Mouse (Mus musculus) erythroblast, adult 5-6 weeks (primary cell): ENCODE measurements around the gene Fchsd2. TPM values are rescaled to one million over a fixed set of nuclear protein-coding genes. Genes with fewer than 3 reads are reported as not detected.

ENCODE experiments used
- ATAC-seq: replicated peaks from 2 replicates; pipeline ENCODE4 v1.8.0; 2016; ENCODE audit warnings: moderate number of reproducible peaks, mild to moderate bottlenecking, moderate TSS enrichment, inconsistent platforms; ENCODE audit not compliant: poor library complexity, low FRiP score, severe bottlenecking
- total RNA-seq, 2 experiments: library from RNA; stranded (forward) in 1 of 2; stranded (reverse) in 1 of 2; fragments of 150-400 nt in 1 of 2; fragments of 200-764, 138-1000 nt in 1 of 2; gene quantifications; 2 replicates each; pipeline versions ENCODE4 v1.2.3 to v1.2.4; 2015 to 2017; ENCODE audit warnings: low replicate concordance in 2 of 2

Gene Fchsd2
- total RNA-seq, 2 experiments from 2014 or later = 6.7 to 12.8 TPM

DNA sequence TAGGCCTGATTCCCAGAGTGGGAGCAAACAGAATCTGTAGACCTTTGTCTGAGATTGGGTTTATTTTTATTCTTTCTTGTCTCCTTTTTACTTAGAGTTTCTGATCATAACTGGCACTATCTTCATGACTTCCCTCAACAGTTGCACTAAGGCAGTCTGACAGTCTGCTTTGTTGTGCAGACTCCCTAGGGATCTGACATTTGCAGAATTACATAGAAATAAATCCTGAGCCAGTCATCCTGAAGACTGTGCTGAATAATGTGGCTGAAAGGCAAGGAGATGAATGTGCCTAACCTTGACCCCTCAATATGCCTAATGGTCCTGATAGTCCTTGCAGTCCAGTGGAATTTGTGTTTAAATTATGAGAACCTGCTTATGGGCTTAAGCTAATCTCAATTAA, 170.8 kb downstream of the Fchsd2 start:
- ATAC-seq = no peak

DNA sequence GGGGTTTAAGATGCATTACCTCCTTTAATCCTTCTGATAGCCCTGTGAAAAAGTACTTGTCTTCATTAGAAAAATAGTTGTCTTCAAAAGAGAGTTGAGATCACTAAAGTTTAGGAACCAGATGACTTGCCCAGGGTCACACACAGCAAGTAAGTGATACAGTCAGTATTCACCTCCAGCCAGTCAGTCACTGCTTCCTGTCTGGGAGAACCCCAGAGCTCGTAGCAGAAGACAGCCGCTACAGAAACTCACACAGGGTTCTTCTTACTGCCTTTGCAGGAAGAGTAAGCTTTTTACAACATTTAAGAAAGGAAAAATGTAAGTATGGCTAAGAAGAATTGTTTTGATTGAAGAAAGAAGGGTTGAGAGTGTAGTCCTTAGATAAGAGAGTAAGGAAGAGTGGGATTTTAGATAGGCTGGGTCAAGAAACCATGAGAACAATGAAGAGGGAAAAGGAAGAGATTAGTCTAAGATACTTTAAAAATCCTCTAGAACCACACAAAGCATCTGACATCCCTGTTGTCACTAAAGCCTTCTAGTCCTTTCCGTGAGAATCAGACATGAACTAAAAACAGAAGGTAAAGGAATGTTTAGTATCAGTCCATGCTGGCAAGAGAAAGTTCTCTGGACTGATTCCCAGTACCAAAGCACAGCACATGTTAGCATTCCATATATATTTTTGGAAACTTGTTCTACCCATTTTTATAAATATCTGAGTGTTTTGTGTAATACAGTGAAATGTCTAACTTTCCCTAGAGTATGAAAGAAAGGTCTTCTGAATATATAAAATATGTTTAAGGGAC, 175.0 kb downstream of the Fchsd2 start:
- no peak for ATAC-seq

DNA sequence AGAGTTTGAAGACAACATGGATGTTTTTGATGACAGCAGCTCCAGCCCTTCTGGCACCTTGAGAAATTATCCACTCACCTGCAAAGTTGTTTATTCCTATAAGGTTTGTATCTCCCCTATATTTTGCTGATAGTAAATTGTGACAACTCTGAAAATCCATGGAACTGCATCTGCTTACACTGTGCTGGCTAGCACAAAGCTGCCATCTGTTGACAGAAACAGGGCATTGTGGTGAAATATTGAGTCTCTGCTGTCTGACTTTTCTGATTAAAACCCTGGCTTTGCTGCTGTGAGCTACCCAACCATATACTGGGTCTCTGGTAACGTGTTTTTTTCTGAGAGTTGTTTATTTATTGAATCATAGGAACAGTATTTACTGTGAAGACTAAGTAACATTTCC, 178.9 kb downstream of the Fchsd2 start:
- ATAC-seq = no peak

DNA sequence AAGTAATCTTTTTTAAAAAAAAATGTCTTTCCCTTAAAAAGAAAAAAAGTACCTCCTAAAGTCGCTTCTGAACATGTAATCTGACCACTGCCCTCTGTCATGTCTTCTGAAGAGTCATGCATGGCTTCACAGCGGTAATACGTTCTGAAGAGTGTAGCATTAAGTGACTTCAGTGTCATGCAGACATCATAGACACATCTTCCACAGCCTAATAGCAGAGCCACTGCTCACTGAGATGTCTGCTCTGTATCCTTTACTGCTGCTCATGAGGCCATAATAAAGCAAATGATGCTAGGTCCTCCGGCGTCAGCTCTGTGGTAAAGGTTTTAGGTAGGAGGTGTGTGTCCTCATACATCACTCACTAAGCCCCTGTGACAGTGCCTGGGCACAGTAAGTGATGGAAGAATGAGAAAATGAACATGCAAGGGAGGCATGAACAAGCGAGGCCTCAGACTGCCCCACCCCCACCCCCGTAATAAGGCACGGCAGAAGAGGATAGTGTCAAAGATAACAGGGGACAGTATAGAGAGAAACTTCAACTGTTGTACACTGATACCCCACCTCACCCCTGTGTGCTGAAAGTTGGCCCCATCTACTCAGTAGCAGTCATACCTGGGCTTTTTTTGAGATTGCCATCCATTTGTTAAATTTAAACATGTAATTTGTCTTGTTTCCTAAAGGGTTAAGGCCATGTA, 179.9 kb downstream of the Fchsd2 start:
- no peak for ATAC-seq

DNA sequence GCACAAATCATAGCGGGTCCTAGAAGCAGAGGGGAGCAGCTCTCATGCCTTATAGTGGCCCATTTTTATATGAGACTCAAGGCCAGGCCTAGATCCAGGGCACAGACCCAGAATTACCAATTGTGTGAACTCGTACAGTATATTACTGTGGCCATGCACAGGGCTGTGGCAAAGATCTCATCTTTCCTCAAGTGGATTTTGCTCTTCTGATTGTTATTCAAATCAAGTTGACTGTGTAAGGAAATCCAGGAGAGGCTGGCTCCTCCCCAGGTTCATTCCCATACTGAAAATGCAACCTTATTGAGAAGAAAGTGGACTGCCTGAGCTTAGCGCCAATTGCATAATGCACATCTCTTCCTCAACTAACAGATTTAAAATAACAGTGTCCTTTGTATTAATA, 190.1 kb downstream of the Fchsd2 start:
- ATAC-seq = no peak

DNA sequence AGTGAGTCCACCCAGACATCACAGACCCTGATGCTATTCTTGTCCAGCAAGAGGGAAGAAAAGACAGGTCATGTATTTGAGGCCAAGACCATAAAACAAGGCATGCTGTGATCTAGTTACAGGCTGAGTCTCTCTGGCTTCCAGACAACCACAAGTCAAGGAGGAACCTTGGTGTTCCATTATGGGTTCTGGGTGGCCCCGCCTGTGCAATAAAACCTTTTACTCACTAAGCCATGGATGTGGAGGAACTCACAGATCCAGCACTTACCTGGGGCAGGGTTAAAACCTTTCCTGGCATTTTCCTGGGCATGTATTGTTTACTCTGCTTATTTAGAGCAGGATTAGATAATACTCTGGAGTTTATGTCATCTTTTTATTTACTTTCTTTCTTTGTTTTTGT, 191.8 kb downstream of the Fchsd2 start:
- ATAC-seq = no peak

DNA sequence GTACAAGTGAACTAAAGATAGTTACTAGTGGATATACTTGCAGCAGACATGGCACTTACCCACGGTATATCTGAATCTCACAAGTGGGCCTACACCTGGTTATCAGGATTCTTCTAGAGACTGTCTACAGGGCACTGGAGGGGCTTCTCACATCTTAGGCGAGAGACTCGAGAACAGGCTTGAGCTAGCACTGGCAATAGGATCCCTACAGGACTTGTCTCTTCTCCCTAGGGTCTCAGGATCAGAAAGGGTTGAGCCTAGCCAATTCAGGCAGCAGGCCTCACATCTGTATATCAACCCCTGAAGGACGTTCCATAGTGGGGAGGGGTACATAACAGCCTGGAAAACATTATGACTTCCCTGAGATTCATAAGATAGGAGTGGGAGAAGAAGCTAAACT, 194.2 kb downstream of the Fchsd2 start:
- no peak for ATAC-seq

DNA sequence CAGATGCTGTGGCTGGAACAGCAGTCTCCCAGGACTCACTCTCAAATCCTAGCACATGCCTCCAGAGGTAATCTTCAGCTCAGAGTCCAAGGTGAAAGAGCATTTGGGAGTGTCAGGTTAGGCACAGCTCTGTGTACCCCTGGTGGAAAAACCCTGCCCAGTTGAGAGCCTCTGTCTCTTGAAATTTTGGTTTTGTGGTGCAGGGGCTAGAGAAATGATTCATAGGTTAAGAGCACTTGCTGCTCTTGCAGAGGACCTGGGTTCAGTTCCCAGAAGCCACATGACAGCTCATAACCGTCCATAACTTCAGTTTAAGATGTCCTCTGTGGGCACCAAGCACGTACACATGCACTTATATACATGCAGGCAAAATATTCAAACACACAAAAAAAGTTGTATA, 195.2 kb downstream of the Fchsd2 start:
- no peak for ATAC-seq

DNA sequence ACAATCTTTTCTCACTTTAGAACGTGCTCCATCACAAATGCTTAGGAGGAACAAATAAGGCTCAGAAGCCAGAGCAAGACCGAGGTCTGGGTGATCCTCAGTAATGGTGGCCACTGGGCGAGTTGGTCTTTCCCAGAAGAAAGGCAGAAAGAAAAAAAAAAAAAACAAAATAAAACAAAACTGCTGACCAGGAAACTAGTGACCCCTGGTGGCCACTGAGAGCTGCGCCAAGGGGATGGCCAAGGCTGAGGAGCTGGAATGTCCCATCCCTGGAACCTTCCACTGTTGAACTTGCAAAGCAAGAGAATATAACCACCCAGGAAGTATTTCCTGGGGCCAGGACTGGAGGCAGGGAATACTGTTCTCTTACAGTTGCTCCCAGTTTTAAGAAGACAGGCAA, 195.8 kb downstream of the Fchsd2 start:
- ATAC-seq = 0 out of 2 replicates have a peak, but pooled peaks have one; percentile 59

DNA sequence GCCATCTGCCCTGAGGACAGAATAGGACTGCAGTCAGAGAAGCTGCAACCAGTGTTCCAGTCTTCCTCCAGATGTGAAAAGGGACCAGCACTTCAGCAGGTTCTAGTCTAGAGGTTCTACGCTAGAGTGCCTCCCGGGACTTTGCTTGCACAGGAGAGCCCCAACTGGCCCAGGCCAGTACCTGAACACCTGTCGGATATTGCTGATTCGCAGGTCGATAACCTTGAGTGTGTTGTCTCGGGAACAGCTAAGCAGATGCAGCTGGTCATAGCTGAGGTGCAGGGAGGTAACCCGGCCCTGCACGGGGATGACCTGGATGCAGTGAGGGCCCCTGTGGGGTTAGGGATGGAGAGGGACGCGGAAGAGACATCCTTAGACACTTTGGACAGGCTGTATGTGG, 197.7 kb downstream of the Fchsd2 start:
- no peak for ATAC-seq

DNA sequence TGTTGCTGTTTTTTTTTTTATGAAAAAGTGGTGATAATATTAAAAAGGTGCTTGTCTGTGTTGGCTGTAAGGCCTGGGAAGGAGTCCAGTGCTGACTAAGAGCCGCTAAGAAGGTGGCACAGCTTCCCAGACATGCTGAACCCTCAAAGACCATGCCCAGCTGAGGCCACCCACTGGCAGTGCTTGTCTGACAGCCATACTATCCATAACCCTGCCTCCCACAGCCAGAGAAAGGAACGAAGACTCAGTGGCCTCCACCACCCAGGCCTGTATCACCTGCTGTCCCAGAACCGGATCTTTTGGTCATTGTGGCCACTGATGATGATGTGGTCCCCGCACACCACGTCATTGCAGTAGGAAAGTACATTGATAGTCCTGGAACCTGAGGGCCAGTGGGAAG, 198.5 kb downstream of the Fchsd2 start:
- ATAC-seq = no peak

DNA sequence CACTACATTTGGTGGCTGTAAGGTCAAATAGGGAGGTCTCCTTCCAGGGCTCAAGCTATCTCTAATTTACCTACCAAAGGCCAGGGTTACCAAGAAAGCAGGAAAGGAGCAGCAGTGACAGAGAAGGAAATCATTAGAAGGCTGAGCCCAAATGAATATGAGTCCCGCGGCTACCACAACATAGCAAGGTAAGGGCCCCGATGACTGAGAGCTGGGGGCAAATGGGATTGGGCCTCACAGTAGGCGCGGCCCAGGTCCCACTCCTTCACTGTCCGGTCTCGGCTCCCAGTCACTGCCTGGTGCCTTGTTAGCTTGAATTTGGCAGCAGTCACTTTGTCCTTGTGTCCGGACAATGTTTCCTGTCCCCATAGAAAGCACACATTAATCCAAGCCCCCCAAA, 199.0 kb downstream of the Fchsd2 start:
- no peak for ATAC-seq

DNA sequence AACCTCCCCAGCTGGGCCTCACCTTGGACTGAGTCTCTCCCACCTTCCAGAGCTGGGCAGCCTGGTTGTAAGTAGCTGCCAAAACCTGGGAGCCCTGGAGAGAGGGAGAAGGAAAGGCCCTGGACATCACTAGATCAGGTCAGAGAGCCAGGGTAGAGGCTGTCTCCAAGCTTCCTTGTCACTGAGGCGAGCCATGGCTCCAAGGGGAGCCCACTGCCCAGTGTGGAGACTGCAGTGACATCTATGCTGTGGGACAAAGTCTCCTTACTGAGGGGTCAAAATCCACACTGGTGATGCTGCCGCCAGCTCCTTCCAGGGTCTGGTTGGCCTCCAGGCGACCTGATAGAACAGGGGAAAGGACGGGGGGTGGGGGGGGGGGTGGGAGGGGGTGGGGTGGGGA, 199.4 kb downstream of the Fchsd2 start:
- ATAC-seq = no peak

DNA sequence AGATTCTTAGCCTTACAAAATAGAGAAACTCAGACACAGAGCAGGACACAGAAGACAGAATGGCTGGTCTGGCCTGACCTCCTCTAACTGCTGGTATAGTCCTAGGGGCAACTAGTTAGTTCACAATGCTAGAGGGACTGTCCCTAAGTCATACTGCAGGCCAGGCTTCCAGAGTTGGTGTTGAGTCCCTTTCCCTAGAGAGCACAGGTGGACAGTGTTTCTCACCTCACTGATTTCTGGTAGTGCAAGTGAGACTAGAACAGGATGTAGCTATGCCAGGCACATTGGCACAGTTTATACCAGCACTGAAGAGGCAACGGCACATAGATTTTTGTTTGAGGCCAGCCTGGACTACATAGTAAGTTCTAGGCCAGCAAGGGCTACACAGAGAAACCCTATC, 200.0 kb downstream of the Fchsd2 start:
- no peak for ATAC-seq

DNA sequence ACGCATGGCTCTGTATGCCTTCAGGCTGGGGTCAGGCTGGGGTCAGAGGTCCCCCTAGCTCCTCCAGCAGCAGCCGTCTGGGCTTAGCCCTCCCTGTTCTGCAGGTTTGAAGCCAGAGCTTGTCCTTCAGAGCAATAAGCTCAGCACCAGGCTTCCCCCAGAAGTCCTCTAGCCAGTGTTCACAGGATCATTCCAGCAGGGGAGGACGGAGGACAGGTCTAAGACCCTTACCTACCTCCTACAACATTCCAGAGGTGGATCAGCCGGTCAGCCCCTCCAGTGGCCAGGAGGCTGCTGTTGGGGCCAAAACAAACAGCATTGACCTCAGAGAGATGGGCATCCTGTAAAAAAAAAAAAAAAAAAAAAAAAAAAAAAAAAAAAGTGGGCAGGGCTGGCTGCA, 200.5 kb downstream of the Fchsd2 start:
- no peak for ATAC-seq

DNA sequence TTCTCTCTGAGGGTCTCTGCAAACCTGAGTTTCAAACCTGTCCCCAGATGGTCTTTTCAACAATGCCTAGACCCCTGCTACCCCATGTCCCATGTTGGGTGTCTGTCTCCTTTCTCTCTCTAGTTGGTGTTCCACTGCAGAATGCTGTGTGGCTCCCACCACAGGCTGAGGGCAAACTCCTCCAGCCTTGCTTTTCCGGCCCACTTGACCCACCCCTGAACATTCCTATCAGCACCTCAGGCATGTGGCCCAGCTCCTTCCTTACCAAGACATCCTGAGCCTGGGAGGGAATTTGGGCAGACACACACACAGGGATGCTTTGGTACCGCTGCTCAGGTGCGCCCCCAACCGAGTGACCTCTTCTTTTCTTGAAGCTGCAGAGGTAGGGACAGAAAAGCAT, 200.9 kb downstream of the Fchsd2 start:
- ATAC-seq = no peak

DNA sequence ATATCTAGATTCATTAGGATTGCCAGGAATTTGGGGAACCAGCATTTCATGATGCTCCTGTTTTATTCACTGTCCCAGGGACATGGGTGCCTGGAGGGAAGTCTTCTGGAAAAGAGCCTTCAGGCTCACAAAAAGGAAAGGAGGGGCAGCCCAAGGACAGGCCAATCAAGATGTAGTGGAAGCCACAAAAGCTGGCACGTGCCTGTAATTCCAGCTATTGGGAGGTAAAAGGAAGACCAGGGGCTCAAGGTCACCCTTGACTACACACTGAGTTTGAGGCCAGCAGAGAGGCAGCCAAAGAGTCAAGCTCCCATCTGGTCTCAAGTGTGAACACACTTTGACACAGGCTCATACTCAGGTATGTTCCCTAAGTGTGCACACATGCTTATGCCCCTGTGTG, 202.8 kb downstream of the Fchsd2 start:
- ATAC-seq = no peak

DNA sequence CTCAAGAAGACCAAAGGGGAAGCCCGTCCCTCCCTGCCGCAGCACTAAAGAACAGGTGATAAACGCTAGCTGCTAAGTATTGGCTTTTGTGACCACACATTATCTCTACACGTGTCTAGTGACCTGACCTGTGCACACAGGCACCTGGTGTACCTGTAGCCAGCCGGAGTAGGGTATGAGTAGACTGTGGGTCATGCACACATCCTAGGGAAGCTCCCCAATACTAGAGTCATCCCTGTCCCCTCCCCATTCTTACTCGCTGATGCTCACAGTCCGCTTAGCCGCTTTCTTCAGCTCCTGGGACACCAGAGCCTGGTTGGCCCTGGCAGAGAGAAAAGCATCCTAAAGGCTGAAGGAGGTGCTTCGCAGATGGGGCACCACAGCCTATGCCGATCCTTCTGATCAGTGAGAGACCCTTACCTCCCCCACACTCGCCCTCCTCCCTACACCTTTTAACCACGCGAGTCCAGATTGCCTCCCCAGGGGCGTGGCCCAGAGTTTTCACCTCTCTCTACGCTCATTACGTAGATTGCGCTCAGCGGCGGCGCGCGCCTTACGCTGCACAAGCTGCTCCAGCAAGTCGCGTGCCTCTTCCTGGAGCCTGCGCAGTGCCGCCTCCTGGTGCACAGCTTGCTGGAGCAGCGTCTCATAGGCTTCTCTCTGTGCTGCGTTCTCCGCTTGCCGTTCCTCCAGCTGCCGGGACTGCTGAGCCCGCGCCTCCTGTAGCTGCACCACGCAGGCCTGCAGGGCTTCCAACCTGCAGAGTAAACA, 203.8 kb downstream of the Fchsd2 start:
- ATAC-seq = no peak

DNA sequence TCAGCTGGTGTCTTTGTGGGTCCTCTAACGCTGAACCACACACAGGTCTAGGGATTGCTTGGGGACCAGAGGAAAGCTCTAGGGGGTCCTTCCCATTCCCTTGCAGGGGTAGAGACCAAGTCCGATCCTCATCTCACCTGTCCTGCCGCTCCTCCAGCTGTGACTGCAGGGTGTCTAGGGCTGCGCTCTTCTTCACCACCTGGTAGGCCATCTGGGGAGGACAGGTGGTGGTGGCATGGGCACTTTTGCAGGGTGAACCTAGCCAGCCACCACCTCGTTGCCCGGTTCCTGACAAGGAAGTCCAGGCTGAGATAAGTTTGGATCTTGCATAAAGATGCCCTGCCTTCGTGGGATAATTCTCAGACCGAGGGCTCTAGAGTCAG, 204.4 kb downstream of the Fchsd2 start:
- no peak for ATAC-seq

DNA sequence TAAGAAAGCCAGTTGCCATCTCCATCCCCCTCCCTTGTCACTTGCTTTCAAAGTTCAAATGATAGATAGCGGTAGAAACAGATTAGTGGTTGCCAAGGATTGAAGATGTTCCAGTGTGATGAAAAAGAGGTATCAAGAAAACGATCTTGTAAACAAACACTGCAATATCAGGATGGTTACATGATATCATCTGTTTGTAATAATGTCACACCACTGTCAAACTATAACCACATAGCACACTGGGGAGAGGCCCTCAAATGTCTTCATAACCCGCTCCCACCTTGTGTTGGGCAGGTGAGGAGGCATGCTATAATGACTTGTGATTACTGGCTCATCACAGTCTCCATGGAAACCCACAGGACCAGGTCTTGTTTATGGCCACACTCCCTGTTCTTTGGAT, 205.7 kb downstream of the Fchsd2 start:
- ATAC-seq = no peak

DNA sequence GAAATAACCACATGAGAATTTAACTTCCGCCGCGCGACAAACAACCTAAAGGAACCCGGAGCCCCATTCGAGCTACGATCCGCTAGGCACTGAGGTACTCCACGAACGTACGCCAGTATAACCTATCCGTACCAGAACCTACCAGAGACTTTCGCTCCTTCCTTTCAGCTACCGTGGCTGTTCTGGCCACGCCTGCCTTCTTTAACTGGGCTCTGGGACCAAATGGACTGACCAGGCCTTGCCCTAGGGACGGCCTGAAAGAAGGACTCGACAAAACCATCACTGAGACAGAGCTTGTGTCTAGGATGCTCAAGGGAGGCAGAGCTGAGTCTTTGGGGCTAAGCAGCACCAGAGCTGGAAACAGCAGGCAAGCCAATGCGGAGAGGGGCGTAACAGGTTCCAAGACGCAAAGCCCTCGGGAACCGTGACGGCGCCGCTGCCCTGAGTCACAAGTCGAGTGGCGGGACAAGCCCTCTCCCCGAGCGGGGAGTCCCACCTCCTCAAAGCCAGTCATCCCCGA, 208.8 kb downstream of the Fchsd2 start:
- peak; percentile 12; the same call in 1 of the 2 replicates for ATAC-seq
